Mouse (Mus musculus): ENCODE data around the gene Gprc5a. TPM values are rescaled to one million over a fixed set of nuclear protein-coding genes. Genes with fewer than 3 reads are reported as not detected.

Gene Gprc5a
- polyA plus RNA-seq, 1 experiment from 2014 or later = 0.95 TPM

DNA sequence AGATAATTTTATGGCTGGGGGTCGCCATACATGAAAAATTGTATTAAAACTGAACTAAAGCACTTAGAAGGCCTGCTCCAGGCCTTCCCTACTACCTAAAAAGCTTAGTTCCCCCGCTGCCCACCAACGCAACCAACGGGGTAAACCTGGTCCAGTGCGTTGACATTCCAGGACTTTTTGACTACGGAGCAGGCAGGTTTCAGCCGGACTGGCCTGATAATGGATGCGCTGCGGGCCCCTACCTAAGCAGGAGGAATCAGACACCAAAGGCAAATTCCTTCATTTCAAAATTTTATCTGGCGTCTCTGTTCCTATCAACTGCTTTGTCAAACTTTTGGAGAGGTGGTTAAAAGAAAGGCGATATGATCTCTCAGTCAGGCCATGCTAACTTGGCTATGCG is 830 bp upstream of the Gprc5a start:
- Histone ChIP-seq H3K4me3 (ENCODE audit: low read depth, low read length) (no peak overlapping the region), H3K9ac (ENCODE audit: low read length) (no peak overlapping the region), H3K36me3 (ENCODE audit: control insufficient read depth, insufficient read depth, low read length) (no peaks in the 10 kb centered on the region), H3K27ac (ENCODE audit: low read depth, low read length) (no peak overlapping the region), H3K9me3 (replicated peaks; ENCODE audit: control insufficient read depth, low read length) (no peaks in the 10 kb centered on the region), H3K4me1 (ENCODE audit: control insufficient read depth, insufficient read depth, low read length) (no peaks in the 10 kb centered on the region; the same call in 1 of the 2 replicates), H3K4me2 (ENCODE audit: low read length) (no peak overlapping the region), H3K27me3 (replicated peaks; ENCODE audit: control insufficient read depth, insufficient read depth, low read length) (peaks cover 11% of the 10 kb centered on the region; the same call in 1 of the 2 replicates)
- ATAC-seq (no peak), DNase-seq (ENCODE audit: low spot score) (no peak)
- 60% methylated on average over 12 of the region's 12 CpGs for WGBS

DNA sequence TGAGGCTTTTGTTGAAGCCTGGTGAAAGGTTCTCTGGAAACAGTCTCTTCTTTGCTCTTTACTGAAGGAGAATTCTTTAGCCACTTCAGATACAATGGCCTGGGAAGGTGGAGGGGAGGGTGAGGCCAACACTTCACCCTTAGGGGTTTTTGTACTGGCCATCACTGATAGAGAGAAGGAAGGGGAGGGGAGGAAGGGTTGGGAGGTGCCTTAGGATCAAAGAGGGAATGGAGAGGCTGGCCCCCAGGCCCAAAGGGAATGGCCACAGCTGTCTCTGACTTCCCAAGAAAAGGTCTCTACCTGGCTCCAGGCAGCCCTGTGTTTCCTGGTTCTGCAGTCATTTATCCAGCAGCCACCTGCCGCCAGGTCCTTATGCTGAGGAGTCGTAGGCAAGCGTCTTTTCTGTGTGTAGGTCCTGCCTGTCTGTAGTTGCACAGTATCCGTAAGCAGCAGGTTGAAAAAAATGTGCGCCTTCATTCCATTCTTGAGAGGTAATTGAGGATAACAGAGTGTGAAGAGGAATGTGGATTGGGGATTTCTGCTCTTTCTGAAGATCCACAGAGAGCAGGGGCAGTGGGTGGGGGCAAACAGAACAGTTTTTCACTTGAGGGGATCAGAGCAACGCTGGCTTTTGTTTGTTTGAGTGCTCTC is 1.5 kb downstream of the Gprc5a start:
- no peaks in the 10 kb centered on the region for H3K36me3 ChIP-seq (ENCODE audit: control insufficient read depth, insufficient read depth, low read length)
- H3K27me3 ChIP-seq (replicated peaks; ENCODE audit: control insufficient read depth, insufficient read depth, low read length) = peaks cover 11% of the 10 kb centered on the region; the same call in 1 of the 2 replicates
- no peak overlapping the region for H3K4me2 ChIP-seq (ENCODE audit: low read length)
- H3K4me1 ChIP-seq (ENCODE audit: control insufficient read depth, insufficient read depth, low read length) = no peaks in the 10 kb centered on the region; the same call in 1 of the 2 replicates
- H3K4me3 ChIP-seq (ENCODE audit: low read depth, low read length) = no peak overlapping the region
- H3K27ac ChIP-seq (ENCODE audit: low read depth, low read length) = no peak overlapping the region
- H3K9me3 ChIP-seq (replicated peaks; ENCODE audit: control insufficient read depth, low read length) = no peaks in the 10 kb centered on the region
- H3K9ac ChIP-seq (ENCODE audit: low read length) = no peak overlapping the region
- ATAC-seq (no peak), DNase-seq (ENCODE audit: low spot score) (no peak)
- 28% methylated on average over 6 of the region's 6 CpGs for WGBS

DNA sequence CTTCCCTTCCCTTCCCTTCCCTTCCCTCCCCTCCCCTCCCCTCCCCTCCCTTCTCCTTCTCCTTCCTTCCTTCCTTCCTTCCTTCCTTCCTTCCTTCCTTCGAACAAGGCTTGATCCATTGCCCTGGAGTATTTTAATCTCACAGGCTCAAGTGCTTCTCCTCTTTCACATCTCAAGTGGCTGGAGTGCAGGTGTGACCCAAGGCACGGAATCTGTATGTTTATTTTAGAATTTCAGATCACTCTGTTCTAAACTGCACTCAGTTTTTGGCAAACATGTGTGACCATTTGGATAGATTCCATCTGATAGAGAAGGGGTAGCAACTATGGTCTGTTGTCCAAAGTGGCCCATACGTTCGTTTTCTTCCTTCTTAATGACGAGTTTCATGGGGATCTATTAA is 2.8 kb downstream of the Gprc5a start:
- no peaks in the 10 kb centered on the region for H3K36me3 ChIP-seq (ENCODE audit: control insufficient read depth, insufficient read depth, low read length)
- no peak overlapping the region for H3K9ac ChIP-seq (ENCODE audit: low read length)
- H3K4me3 ChIP-seq (ENCODE audit: low read depth, low read length) = no peak overlapping the region
- no peaks in the 10 kb centered on the region; the same call in 1 of the 2 replicates for H3K4me1 ChIP-seq (ENCODE audit: control insufficient read depth, insufficient read depth, low read length)
- no peak overlapping the region for H3K27ac ChIP-seq (ENCODE audit: low read depth, low read length)
- H3K9me3 ChIP-seq (replicated peaks; ENCODE audit: control insufficient read depth, low read length) = no peaks in the 10 kb centered on the region
- H3K4me2 ChIP-seq (ENCODE audit: low read length) = no peak overlapping the region
- peaks cover 11% of the 10 kb centered on the region; the same call in 1 of the 2 replicates for H3K27me3 ChIP-seq (replicated peaks; ENCODE audit: control insufficient read depth, insufficient read depth, low read length)
- no peak for ATAC-seq
- DNase-seq (ENCODE audit: low spot score) = no peak
- WGBS = 75% methylated on average over 5 of the region's 5 CpGs

DNA sequence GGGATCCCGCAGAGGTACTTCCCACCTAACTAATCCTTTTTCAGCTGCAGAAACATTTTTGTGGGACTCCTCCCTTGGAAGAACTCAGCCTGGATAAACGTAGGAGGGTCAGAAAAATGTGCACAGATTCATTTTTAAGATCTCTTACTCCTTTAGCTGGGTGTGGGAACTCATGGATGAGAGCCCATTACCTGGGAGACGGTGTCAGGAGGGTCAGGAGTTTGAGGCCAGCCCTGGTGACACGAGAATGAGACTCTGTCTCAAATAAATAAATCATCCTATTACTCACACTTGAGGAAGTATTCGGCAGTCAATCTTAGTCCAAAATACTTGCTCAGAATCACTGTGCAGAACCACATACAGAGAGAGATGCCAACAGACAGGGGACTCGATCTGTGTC is 4.4 kb downstream of the Gprc5a start:
- Histone ChIP-seq H3K4me1 (ENCODE audit: control insufficient read depth, insufficient read depth, low read length) (no peaks in the 10 kb centered on the region; the same call in 1 of the 2 replicates), H3K27ac (ENCODE audit: low read depth, low read length) (no peak overlapping the region), H3K27me3 (replicated peaks; ENCODE audit: control insufficient read depth, insufficient read depth, low read length) (peaks cover 4% of the 10 kb centered on the region; the same call in 1 of the 2 replicates), H3K36me3 (ENCODE audit: control insufficient read depth, insufficient read depth, low read length) (no peaks in the 10 kb centered on the region), H3K4me2 (ENCODE audit: low read length) (no peak overlapping the region), H3K4me3 (ENCODE audit: low read depth, low read length) (no peak overlapping the region), H3K9ac (ENCODE audit: low read length) (no peak overlapping the region), H3K9me3 (replicated peaks; ENCODE audit: control insufficient read depth, low read length) (no peaks in the 10 kb centered on the region)
- DNase-seq (ENCODE audit: low spot score) = no peak
- WGBS = 79% methylated on average over 6 of the region's 6 CpGs
- no peak for ATAC-seq

DNA sequence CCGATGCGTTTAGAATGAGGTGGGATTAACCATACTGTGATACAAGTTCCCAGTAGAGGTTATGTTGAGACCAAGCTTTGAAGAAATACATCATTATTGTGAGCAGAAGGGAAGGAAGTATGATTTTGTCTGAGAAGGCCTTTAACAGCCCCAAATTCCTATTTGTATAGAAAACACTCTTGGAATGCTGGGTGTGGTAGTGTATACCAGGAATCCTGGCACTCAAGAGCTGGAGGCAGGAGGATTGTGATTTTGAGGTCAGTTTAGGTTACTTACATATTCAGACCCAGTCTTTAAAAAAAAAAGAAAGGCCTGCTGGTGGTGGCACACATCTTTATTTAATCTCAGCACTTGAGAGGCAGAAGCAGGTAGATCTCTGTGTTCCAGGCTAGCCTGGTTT is 4.9 kb downstream of the Gprc5a start:
- Histone ChIP-seq H3K27ac (ENCODE audit: low read depth, low read length) (no peak overlapping the region), H3K4me3 (ENCODE audit: low read depth, low read length) (no peak overlapping the region), H3K27me3 (replicated peaks; ENCODE audit: control insufficient read depth, insufficient read depth, low read length) (no peaks in the 10 kb centered on the region; the same call in 1 of the 2 replicates), H3K9me3 (replicated peaks; ENCODE audit: control insufficient read depth, low read length) (no peaks in the 10 kb centered on the region), H3K36me3 (ENCODE audit: control insufficient read depth, insufficient read depth, low read length) (no peaks in the 10 kb centered on the region), H3K9ac (ENCODE audit: low read length) (no peak overlapping the region), H3K4me2 (ENCODE audit: low read length) (no peak overlapping the region), H3K4me1 (ENCODE audit: control insufficient read depth, insufficient read depth, low read length) (no peaks in the 10 kb centered on the region; the same call in 1 of the 2 replicates)
- 82% methylated on average over 2 of the region's 2 CpGs for WGBS
- ATAC-seq = no peak
- DNase-seq (ENCODE audit: low spot score) = no peak

DNA sequence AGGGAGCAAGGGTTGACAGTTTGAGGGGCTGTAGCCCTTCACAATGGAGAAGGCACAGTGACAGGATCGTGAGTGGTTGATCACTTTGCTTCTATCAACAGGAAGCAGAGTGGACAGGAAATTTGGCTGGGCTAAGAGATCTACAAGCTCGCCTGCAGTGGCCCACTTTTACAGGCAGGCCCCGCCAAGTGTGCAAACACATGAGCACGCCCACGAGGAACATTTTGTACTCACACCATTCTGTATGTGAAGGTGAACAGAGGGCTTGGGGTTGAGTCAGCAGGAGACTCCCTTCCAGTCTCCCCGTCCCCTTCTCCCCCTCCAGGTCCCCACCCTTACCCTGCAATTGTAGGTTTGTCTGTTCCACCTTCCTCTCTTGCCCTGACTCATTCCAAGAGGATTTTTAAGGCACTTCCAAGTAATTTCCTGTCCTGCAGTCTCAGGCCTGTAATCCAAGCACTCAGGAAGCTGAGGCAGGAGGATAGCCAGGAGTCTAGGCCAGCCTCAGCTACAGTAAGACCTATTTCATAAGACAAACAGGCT is 9.0 kb downstream of the Gprc5a start:
- Histone ChIP-seq H3K9ac (ENCODE audit: low read length) (no peak overlapping the region), H3K4me2 (ENCODE audit: low read length) (no peak overlapping the region), H3K27ac (ENCODE audit: low read depth, low read length) (no peak overlapping the region), H3K36me3 (ENCODE audit: control insufficient read depth, insufficient read depth, low read length) (no peaks in the 10 kb centered on the region), H3K4me3 (ENCODE audit: low read depth, low read length) (no peak overlapping the region), H3K27me3 (replicated peaks; ENCODE audit: control insufficient read depth, insufficient read depth, low read length) (no peaks in the 10 kb centered on the region), H3K4me1 (ENCODE audit: control insufficient read depth, insufficient read depth, low read length) (no peaks in the 10 kb centered on the region), H3K9me3 (replicated peaks; ENCODE audit: control insufficient read depth, low read length) (no peaks in the 10 kb centered on the region)
- DNase-seq (ENCODE audit: low spot score) (no peak), ATAC-seq (no peak)
- 88% methylated on average over 6 of the region's 6 CpGs for WGBS

DNA sequence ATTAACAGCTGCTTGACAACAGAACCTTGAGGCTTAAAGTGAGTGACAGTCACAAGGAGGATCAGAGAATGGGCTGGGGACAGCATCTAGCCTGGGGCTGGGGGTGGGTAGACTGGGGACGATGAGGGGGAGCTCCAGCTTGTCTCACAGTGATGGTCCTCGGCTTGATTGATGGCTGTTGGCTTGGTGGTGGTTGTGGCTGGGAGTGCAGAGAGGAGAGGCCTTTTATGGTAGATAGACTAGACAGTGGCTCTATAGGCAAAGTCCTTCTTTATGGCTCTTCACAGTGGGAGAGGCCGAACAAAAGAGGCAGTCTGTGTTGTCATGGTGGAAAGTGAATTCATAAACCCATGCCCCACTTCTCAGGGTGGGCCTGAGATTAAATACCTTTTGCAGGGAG is 10.8 kb downstream of the Gprc5a start:
- Histone ChIP-seq H3K4me3 (ENCODE audit: low read depth, low read length) (no peak overlapping the region), H3K4me2 (ENCODE audit: low read length) (no peak overlapping the region), H3K9me3 (replicated peaks; ENCODE audit: control insufficient read depth, low read length) (no peaks in the 10 kb centered on the region), H3K4me1 (ENCODE audit: control insufficient read depth, insufficient read depth, low read length) (no peaks in the 10 kb centered on the region), H3K27ac (ENCODE audit: low read depth, low read length) (no peak overlapping the region), H3K36me3 (ENCODE audit: control insufficient read depth, insufficient read depth, low read length) (no peaks in the 10 kb centered on the region), H3K27me3 (replicated peaks; ENCODE audit: control insufficient read depth, insufficient read depth, low read length) (no peaks in the 10 kb centered on the region), H3K9ac (ENCODE audit: low read length) (no peak overlapping the region)
- DNase-seq (ENCODE audit: low spot score) (no peak), ATAC-seq (no peak)
- 55% methylated on average over 3 of the region's 3 CpGs for WGBS

DNA sequence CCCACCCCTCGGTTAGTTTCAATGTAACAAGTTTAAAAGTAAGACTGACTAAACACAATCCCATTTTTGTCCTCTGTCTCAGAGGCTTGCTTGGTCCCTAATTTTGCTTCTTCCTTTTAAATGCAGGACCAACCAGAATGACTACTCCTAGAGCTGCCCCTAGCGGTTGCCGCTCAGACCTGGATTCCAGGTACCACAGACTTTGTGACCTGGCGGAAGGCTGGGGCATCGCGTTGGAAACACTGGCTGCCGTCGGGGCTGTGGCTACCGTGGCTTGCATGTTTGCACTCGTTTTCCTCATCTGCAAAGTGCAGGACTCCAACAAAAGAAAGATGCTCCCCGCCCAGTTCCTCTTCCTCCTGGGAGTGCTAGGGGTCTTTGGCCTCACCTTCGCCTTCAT is 13.0 kb downstream of the Gprc5a start:
- Histone ChIP-seq H3K27me3 (replicated peaks; ENCODE audit: control insufficient read depth, insufficient read depth, low read length) (no peaks in the 10 kb centered on the region), H3K9ac (ENCODE audit: low read length) (no peak overlapping the region), H3K4me3 (ENCODE audit: low read depth, low read length) (no peak overlapping the region), H3K4me1 (ENCODE audit: control insufficient read depth, insufficient read depth, low read length) (no peaks in the 10 kb centered on the region), H3K27ac (ENCODE audit: low read depth, low read length) (no peak overlapping the region), H3K4me2 (ENCODE audit: low read length) (no peak overlapping the region), H3K36me3 (ENCODE audit: control insufficient read depth, insufficient read depth, low read length) (no peaks in the 10 kb centered on the region), H3K9me3 (replicated peaks; ENCODE audit: control insufficient read depth, low read length) (no peaks in the 10 kb centered on the region)
- ATAC-seq (no peak), DNase-seq (ENCODE audit: low spot score) (no peak)
- WGBS = 50% methylated on average over 12 of the region's 12 CpGs

DNA sequence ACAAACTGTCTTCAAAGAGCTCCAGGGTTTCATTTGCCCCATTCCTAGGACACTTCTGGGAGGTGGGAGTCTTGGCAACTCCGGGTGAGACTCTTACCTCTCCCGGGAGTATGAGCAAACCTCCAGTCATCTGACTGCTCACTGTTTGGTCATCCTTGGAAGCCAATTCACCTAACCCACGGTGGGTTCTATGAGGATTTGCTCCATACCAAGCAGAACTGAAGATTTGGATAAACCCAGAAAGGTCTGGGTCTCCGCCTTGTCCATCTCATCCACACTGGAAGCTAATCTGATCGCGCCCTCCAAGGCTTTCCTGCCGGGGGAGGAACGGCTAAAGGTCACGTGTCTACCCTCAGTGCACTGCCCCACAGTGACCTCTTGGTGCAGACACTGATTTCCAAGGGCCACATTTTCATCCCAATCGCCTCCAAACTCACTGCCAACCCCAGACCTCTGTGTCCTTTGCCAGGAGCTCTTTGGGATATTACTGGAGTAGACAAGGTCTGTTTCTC is 18.6 kb downstream of the Gprc5a start:
- H3K27ac ChIP-seq (ENCODE audit: low read depth, low read length) = no peak overlapping the region
- H3K9me3 ChIP-seq (replicated peaks; ENCODE audit: control insufficient read depth, low read length) = no peaks in the 10 kb centered on the region
- 0 out of 2 replicates have a peak, but pooled peaks cover 3% of the 10 kb centered on the region for H3K4me1 ChIP-seq (ENCODE audit: control insufficient read depth, insufficient read depth, low read length)
- H3K4me2 ChIP-seq (ENCODE audit: low read length) = no peak overlapping the region
- H3K36me3 ChIP-seq (ENCODE audit: control insufficient read depth, insufficient read depth, low read length) = no peaks in the 10 kb centered on the region
- DNase-seq (ENCODE audit: low spot score) = no peak
- WGBS = 78% methylated on average over 10 of the region's 10 CpGs
- H3K9ac ChIP-seq (ENCODE audit: low read length) = no peak overlapping the region
- no peak overlapping the region for H3K4me3 ChIP-seq (ENCODE audit: low read depth, low read length)
- no peaks in the 10 kb centered on the region for H3K27me3 ChIP-seq (replicated peaks; ENCODE audit: control insufficient read depth, insufficient read depth, low read length)
- no peak for ATAC-seq

Data from forebrain, embryonic 14.5 days (tissue).